Mouse (Mus musculus): ENCODE data around the gene Krtap29-1.

DNA sequence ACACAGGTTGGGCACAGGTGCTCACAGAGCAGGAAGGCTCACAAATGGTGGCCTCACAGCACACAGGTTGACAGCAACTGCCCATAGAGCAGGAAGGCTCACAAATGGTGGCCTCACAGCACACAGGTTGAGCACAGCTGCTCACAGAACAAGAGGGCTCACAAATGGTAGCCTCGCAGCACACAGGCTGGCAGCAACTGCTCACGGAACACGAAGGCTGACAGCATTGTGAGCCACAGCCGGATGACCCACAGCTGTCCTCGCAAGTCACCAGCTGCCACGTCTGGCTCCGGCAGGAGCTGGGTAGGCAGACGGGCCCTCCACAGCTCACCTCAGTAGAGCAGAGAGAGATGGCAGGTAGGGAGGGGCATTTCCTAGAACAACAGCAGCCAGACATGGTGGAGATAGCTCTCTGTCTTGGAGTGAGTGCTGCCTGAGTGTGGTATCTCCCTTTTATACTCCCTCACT, 7.4 kb upstream of the Krtap29-1 start, which contains the start of gene Krtap16-1:
- no peak for TF ChIP-seq CTCF (IDR thresholded peaks at IDR 0.05; ENCODE audit: low read depth)
- TF ChIP-seq EP300 (IDR thresholded peaks at IDR 0.05; ENCODE audit: low read depth) = no peak
